Mouse (Mus musculus) midbrain, embryonic 11.5 days (tissue): ENCODE results near the gene Il1r1. TPM values are rescaled to one million over a fixed set of nuclear protein-coding genes. Genes with fewer than 3 reads are reported as not detected.

Source experiments
- ATAC-seq: fragments of 200-750 bp; cut with Nextera tagmentation; 2 replicates; pipeline ENCODE4 v1.8.0; 2017; ENCODE audit warnings: moderate TSS enrichment, moderate library complexity; ENCODE audit not compliant: low FRiP score
- DNase-seq: peaks from one replicate; pipeline ENCODE4 v3.0.0; 2015; ENCODE audit warnings: low spot score; ENCODE audit errors: missing footprints
- H3K27ac ChIP-seq: fragments of 300-500 bp; sonication (generic); 2 replicates; pipeline ENCODE4 v1.5.1; 2014; ENCODE audit warnings: low read depth, low read length
- H3K27me3 ChIP-seq: fragments of 300-500 bp; sonication (generic); 2 replicates; pipeline ENCODE4 v1.6.1; 2014; ENCODE audit warnings: mild to moderate bottlenecking, low read length, moderate library complexity, mixed read lengths; ENCODE audit not compliant: control insufficient read depth, insufficient read depth
- H3K36me3 ChIP-seq: fragments of 300-500 bp; sonication (generic); 2 replicates; pipeline ENCODE4 v1.6.1; 2014; ENCODE audit warnings: mild to moderate bottlenecking, low read length, moderate library complexity, mixed read lengths; ENCODE audit not compliant: control insufficient read depth, insufficient read depth
- H3K4me1 ChIP-seq: fragments of 300-500 bp; sonication (generic); 2 replicates; pipeline ENCODE4 v1.6.1; 2014; ENCODE audit warnings: low read length; ENCODE audit not compliant: control insufficient read depth, insufficient read depth
- H3K4me2 ChIP-seq: fragments of 300-500 bp; sonication (generic); 2 replicates; pipeline ENCODE4 v1.6.1; 2014; ENCODE audit warnings: mild to moderate bottlenecking, moderate library complexity
- H3K4me3 ChIP-seq: fragments of 300-500 bp; sonication (generic); 2 replicates; pipeline ENCODE4 v1.5.1; 2014; ENCODE audit warnings: low read depth, low read length
- H3K9ac ChIP-seq: fragments of 300-500 bp; sonication (generic); 2 replicates; pipeline ENCODE4 v1.6.1; 2014; ENCODE audit warnings: low read length
- H3K9me3 ChIP-seq: fragments of 300-500 bp; sonication (generic); 2 replicates; pipeline ENCODE4 v1.6.1; 2016; ENCODE audit warnings: low read length; ENCODE audit not compliant: control insufficient read depth
- WGBS: fragments of 180-500 bp; shearing (Covaris S2); extraction: QIAGEN DNeasy Blood & Tissue Kit; methylation state at CpG from one replicate; pipeline ENCODE4 v1.1.7; 2014; 5-methylcytosine and 5-hydroxymethylcytosine counted together
- polyA plus RNA-seq: library from polyadenylated mRNA; unstranded; fragments of >200 nt; fragmentation: Nextera tagmentation; extraction: Ambion mirVana; gene quantifications from 2 replicates; pipeline ENCODE4 v1.2.1, GENCODE M21; 2014

Il1r1 gene
- polyA plus RNA-seq, 1 experiment from 2014 or later, result 0.96 TPM

GRCm38 (mm10) chr1:40190025-40190424 is 34.9 kb upstream of the Il1r1 start:
- Histone ChIP-seq H3K36me3 (no peaks in the 10 kb centered on the region), H3K27me3 (no peaks in the 10 kb centered on the region), H3K4me3 (no peak overlapping the region), H3K9me3 (no peaks in the 10 kb centered on the region), H3K4me2 (no peak overlapping the region), H3K9ac (no peak overlapping the region), H3K4me1 (no peaks in the 10 kb centered on the region), H3K27ac (no peak overlapping the region)
- DNase-seq (no peak), ATAC-seq (no peak)
- WGBS, result 82% methylated on average over 5 of the region's 5 CpGs

DNA sequence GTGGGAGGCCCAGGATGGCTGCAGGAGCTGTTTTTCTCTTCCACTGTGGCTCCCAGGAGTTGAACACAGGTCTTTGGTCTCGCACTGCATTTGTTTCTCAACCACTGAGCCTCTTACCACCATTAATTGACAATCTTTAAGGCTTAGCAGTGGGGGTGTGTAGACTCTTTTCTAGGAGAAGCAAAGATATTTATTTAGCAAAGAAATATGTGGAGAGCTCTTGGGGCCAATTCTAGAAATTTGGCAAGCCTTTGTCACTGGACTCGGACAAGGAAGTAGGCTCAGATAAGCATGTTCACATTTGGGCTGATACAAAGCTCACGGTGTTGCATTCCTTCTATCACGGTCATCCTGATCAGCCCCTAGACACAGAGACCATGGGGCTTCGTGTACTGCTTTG is 34.0 kb upstream of the Il1r1 start:
- no peaks in the 10 kb centered on the region for H3K27me3 ChIP-seq
- no peaks in the 10 kb centered on the region for H3K4me1 ChIP-seq
- H3K9me3 ChIP-seq, result no peaks in the 10 kb centered on the region
- WGBS, result 88% methylated on average over 5 of the region's 5 CpGs
- no peak overlapping the region for H3K9ac ChIP-seq
- H3K4me2 ChIP-seq, result no peak overlapping the region
- ATAC-seq (no peak), DNase-seq (no peak)
- no peak overlapping the region for H3K4me3 ChIP-seq
- no peaks in the 10 kb centered on the region for H3K36me3 ChIP-seq
- H3K27ac ChIP-seq, result no peak overlapping the region

- ATAC-seq, result no peak
- 85% methylated on average over 2 of the region's 2 CpGs for WGBS
- Histone ChIP-seq H3K36me3 (no peaks in the 10 kb centered on the region), H3K9me3 (no peaks in the 10 kb centered on the region), H3K4me3 (no peak overlapping the region), H3K4me1 (no peaks in the 10 kb centered on the region), H3K27me3 (no peaks in the 10 kb centered on the region), H3K4me2 (no peak overlapping the region), H3K9ac (no peak overlapping the region), H3K27ac (no peak overlapping the region)
- DNase-seq, result no peak
Measured at GRCm38 (mm10) chr1:40194279-40194678, 30.6 kb upstream of the Il1r1 start.

DNA sequence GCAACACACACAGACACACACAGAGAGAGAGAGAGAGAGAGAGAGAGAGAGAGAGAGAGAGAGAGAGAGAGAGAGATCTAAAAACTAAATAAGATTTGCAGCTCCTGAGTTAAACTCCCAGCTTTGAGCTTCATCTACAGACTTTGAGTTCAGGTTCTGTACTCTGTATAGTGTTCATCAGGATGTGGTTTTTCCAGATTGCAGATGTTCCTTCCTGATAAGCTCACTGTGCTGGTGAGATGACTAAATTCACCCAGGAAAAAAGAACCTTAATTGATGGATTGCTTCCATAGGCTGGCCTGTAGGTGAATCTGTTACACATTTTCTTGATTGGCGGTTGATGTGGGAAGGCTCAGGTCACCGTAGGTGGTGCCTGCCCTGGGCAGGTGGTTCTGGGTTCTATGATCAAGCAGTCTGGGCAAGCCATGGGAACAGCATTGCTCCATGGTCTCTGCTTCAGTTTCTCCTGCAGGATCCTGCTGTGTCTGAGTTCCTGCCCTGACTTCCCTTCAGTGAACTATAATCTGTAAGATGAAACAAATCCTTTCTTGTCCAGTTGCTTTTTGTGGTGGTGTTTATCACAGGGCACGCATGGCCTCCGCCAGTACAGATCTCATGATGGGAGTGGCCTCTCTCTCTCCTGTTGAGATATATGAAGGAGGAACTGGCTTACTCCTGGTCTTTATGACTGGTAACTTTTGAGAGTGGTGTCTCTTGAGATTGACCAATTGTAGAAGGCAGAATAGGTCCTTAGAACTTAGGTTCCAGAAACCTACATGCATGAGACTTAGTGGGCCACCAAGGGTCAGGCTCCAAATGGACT is 11.3 kb upstream of the Il1r1 start:
- H3K9me3 ChIP-seq, result peaks cover 3% of the 10 kb centered on the region; the same call in 1 of the 2 replicates
- no peak overlapping the region for H3K4me2 ChIP-seq
- ATAC-seq (no peak), DNase-seq (no peak)
- H3K27ac ChIP-seq, result no peak overlapping the region
- no peaks in the 10 kb centered on the region for H3K4me1 ChIP-seq
- WGBS, result 89% methylated on average over 4 of the region's 4 CpGs
- H3K4me3 ChIP-seq, result no peak overlapping the region
- no peak overlapping the region for H3K9ac ChIP-seq
- H3K36me3 ChIP-seq, result no peaks in the 10 kb centered on the region
- H3K27me3 ChIP-seq, result no peaks in the 10 kb centered on the region

- no peak overlapping the region for H3K9ac ChIP-seq
Measured at GRCm38 (mm10) chr1:40217521-40217920, 7.4 kb upstream of the Il1r1 start.

DNA sequence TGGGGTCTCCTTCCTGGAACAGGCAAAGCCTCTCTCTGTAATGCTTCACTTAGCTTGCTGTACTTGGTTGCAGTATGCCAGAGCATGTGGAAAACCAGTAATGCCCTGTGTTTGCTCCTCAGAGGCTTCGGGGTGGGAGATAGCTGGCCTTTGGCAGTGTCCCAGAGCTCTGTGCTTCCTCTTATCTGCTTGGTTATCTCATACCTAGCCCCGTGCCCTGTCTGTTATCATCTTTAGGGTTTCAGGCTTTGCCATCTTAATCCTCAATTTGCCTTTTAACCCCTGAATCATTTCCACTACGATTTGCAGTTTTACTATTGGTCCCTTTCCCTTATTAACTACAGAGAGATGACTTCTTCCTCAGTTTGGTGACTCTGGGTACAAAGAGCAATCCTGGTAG is 6.3 kb upstream of the Il1r1 start:
- H3K4me3 ChIP-seq, result no peak overlapping the region
- ATAC-seq, result no peak
- 84% methylated on average over 3 of the region's 3 CpGs for WGBS
- H3K36me3 ChIP-seq, result no peaks in the 10 kb centered on the region
- H3K4me1 ChIP-seq, result no peaks in the 10 kb centered on the region
- no peak overlapping the region for H3K4me2 ChIP-seq
- H3K27ac ChIP-seq, result no peak overlapping the region
- no peaks in the 10 kb centered on the region for H3K27me3 ChIP-seq
- DNase-seq, result no peak
- H3K9me3 ChIP-seq, result peaks cover 3% of the 10 kb centered on the region; the same call in 1 of the 2 replicates
- no peak overlapping the region for H3K9ac ChIP-seq

More at GRCm38 (mm10) chr1:40217521-40217920, 7.4 kb upstream of the Il1r1 start:
- Histone ChIP-seq H3K9me3 (peaks cover 3% of the 10 kb centered on the region; the same call in 1 of the 2 replicates), H3K4me1 (no peaks in the 10 kb centered on the region), H3K27me3 (no peaks in the 10 kb centered on the region), H3K4me2 (no peak overlapping the region), H3K27ac (no peak overlapping the region), H3K4me3 (no peak overlapping the region), H3K36me3 (no peaks in the 10 kb centered on the region)
- WGBS, result 87% methylated on average over 5 of the region's 5 CpGs
- no peak for DNase-seq
- ATAC-seq, result no peak

DNA sequence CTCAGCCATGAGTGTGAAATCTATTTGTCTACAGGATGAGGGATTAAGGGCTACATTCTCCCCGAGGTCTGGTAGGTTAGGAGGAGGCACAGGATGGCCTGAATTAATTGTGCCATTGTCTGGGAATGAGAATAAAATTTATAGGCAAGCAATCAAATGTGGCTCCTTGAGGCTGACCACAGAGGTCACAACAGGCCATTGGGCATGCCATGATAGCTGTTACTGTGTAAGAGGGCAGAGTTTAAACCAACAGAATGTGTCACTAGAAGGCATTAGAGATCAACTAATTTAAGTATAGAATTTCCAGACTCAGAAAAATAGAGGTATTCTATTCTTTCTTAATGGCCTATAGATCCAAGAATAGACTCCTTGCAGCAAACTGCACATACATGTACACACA is 4.3 kb upstream of the Il1r1 start:
- WGBS, result 63% methylated on average over 1 of the region's 1 CpGs
- peaks cover 3% of the 10 kb centered on the region; the same call in 1 of the 2 replicates for H3K9me3 ChIP-seq
- H3K4me3 ChIP-seq, result no peak overlapping the region

DNA sequence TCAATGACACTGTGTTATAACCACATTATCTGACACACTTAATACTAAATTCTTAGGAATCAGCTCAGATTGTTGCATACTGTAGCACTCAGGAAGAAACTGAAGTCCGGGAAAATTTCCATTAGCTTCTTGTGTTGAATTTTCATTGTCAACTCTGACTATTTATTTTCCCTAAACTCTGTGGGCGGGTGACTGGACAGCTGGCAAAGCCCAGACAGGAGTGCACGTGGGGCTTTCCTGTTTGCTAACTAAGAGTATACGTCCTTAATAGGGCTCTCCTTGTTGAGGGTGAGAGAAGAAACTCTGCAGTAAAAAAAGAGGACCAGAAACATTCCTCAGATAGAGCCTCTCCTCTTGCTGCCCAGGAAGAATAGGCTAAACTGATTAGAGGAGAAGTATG is 3.0 kb upstream of the Il1r1 start:
- Histone ChIP-seq H3K9me3 (no peaks in the 10 kb centered on the region), H3K36me3 (no peaks in the 10 kb centered on the region), H3K4me3 (no peak overlapping the region), H3K27me3 (no peaks in the 10 kb centered on the region), H3K27ac (no peak overlapping the region), H3K4me2 (no peak overlapping the region), H3K4me1 (no peaks in the 10 kb centered on the region), H3K9ac (no peak overlapping the region)
- ATAC-seq (no peak), DNase-seq (no peak)
- 75% methylated on average over 4 of the region's 4 CpGs for WGBS

More for the DNA sequence above, 4.3 kb upstream of the Il1r1 start:
- DNase-seq (no peak), ATAC-seq (no peak)
- Histone ChIP-seq H3K27me3 (no peaks in the 10 kb centered on the region), H3K36me3 (no peaks in the 10 kb centered on the region), H3K9ac (no peak overlapping the region), H3K4me2 (no peak overlapping the region), H3K4me1 (no peaks in the 10 kb centered on the region), H3K27ac (no peak overlapping the region)

GRCm38 (mm10) chr1:40222680-40223079 is 2.2 kb upstream of the Il1r1 start:
- no peak for ATAC-seq
- H3K27me3 ChIP-seq, result no peaks in the 10 kb centered on the region
- H3K27ac ChIP-seq, result no peak overlapping the region
- no peak overlapping the region for H3K4me3 ChIP-seq
- H3K4me2 ChIP-seq, result no peak overlapping the region
- 82% methylated on average over 8 of the region's 8 CpGs for WGBS
- H3K36me3 ChIP-seq, result no peaks in the 10 kb centered on the region
- H3K9me3 ChIP-seq, result no peaks in the 10 kb centered on the region
- no peak overlapping the region for H3K9ac ChIP-seq
- no peak for DNase-seq
- H3K4me1 ChIP-seq, result no peaks in the 10 kb centered on the region
